Mouse (Mus musculus) embryonic facial prominence, embryonic 15.5 days (tissue): ENCODE measurements around the gene Derl3. TPM values are rescaled to one million over a fixed set of nuclear protein-coding genes. Genes with fewer than 3 reads are reported as not detected.

Source experiments
- ATAC-seq: fragments of 200-750 bp; cut with Nextera tagmentation; 2 replicates; pipeline ENCODE4 v1.8.0; 2017; ENCODE audit warnings: low read depth, moderate TSS enrichment; ENCODE audit not compliant: insufficient number of reproducible peaks, low FRiP score, low TSS enrichment
- H3K27ac ChIP-seq: fragments of 300-500 bp; sonication (generic); replicated peaks from 2 replicates; pipeline ENCODE4 v1.5.1; 2015; ENCODE audit warnings: mild to moderate bottlenecking, inconsistent platforms
- H3K27me3 ChIP-seq: fragments of 300-500 bp; sonication (generic); 2 replicates; pipeline ENCODE4 v1.6.1; 2015; ENCODE audit warnings: inconsistent platforms
- H3K36me3 ChIP-seq: fragments of 300-500 bp; sonication (generic); 2 replicates; pipeline ENCODE4 v1.6.1; 2015; ENCODE audit warnings: mild to moderate bottlenecking, inconsistent platforms
- H3K4me1 ChIP-seq: fragments of 300-500 bp; sonication (generic); 2 replicates; pipeline ENCODE4 v1.6.1; 2015; ENCODE audit warnings: inconsistent platforms
- H3K4me2 ChIP-seq: fragments of 300-500 bp; sonication (generic); replicated peaks from 2 replicates; pipeline ENCODE4 v1.6.1; 2015; ENCODE audit warnings: mild to moderate bottlenecking, inconsistent platforms
- H3K4me3 ChIP-seq: fragments of 300-500 bp; sonication (generic); replicated peaks from 2 replicates; pipeline ENCODE4 v1.5.1; 2015; ENCODE audit warnings: mild to moderate bottlenecking, inconsistent platforms
- H3K9ac ChIP-seq: fragments of 300-500 bp; sonication (generic); 2 replicates; pipeline ENCODE4 v1.6.1; 2015; ENCODE audit warnings: inconsistent platforms
- H3K9me3 ChIP-seq: fragments of 300-500 bp; sonication (generic); replicated peaks from 2 replicates; pipeline ENCODE4 v1.6.1; 2016; ENCODE audit warnings: inconsistent platforms
- WGBS: fragments of 180-500 bp; shearing (Covaris S2); methylation state at CpG from one replicate; pipeline ENCODE4 v1.1.7; 2015; 5-methylcytosine and 5-hydroxymethylcytosine counted together
- polyA plus RNA-seq: library from polyadenylated mRNA; unstranded; fragments of >200 nt; fragmentation: Nextera tagmentation; extraction: Ambion mirVana; gene quantifications from 2 replicates; pipeline ENCODE4 v1.2.1, GENCODE M21; 2015

The Derl3 gene
- polyA plus RNA-seq, 1 experiment from 2014 or later, result 2.0 TPM

GRCm38 (mm10) chr10:75894601-75895000 is 1.4 kb downstream of the Derl3 start:
- Histone ChIP-seq H3K4me1 (peaks cover 18% of the 10 kb centered on the region), H3K27ac (no peak overlapping the region), H3K4me3 (no peak overlapping the region), H3K27me3 (no peaks in the 10 kb centered on the region), H3K4me2 (no peak overlapping the region), H3K36me3 (peaks cover 39% of the 10 kb centered on the region), H3K9me3 (no peaks in the 10 kb centered on the region), H3K9ac (no peak overlapping the region)
- 54% methylated on average over 6 of the region's 6 CpGs for WGBS
- ATAC-seq, result no peak

- Histone ChIP-seq H3K4me3 (no peak overlapping the region), H3K36me3 (peaks cover 45% of the 10 kb centered on the region), H3K9me3 (no peaks in the 10 kb centered on the region), H3K4me2 (no peak overlapping the region), H3K27ac (no peak overlapping the region), H3K9ac (no peak overlapping the region), H3K27me3 (no peaks in the 10 kb centered on the region), H3K4me1 (peaks cover 18% of the 10 kb centered on the region)
- ATAC-seq, result no peak
- WGBS, result 92% methylated on average over 5 of the region's 5 CpGs
Measured at GRCm38 (mm10) chr10:75895730-75896129, 2.5 kb downstream of the Derl3 start.

GRCm38 (mm10) chr10:75896208-75896607 is 3.0 kb downstream of the Derl3 start:
- no peak overlapping the region for H3K9ac ChIP-seq
- H3K9me3 ChIP-seq, result no peaks in the 10 kb centered on the region
- no peak overlapping the region for H3K4me2 ChIP-seq
- H3K27ac ChIP-seq, result no peak overlapping the region
- no peak overlapping the region for H3K4me3 ChIP-seq
- no peak for ATAC-seq
- peaks cover 49% of the 10 kb centered on the region for H3K36me3 ChIP-seq
- peaks cover 18% of the 10 kb centered on the region for H3K4me1 ChIP-seq
- H3K27me3 ChIP-seq, result no peaks in the 10 kb centered on the region
- WGBS, result 88% methylated on average over 1 of the region's 1 CpGs

GRCm38 (mm10) chr10:75897373-75897772 is 4.2 kb downstream of the Derl3 start:
- Histone ChIP-seq H3K27me3 (no peaks in the 10 kb centered on the region), H3K9ac (no peak overlapping the region), H3K27ac (no peak overlapping the region), H3K4me3 (no peak overlapping the region), H3K4me2 (no peak overlapping the region), H3K36me3 (peaks cover 61% of the 10 kb centered on the region), H3K9me3 (no peaks in the 10 kb centered on the region), H3K4me1 (peaks cover 18% of the 10 kb centered on the region)
- 36% methylated on average over 6 of the region's 6 CpGs for WGBS
- no peak for ATAC-seq

GRCm38 (mm10) chr10:75898039-75898564 is 4.9 kb downstream of the Derl3 start:
- Histone ChIP-seq H3K9me3 (no peaks in the 10 kb centered on the region), H3K27me3 (no peaks in the 10 kb centered on the region), H3K36me3 (peaks cover 68% of the 10 kb centered on the region), H3K4me1 (peaks cover 13% of the 10 kb centered on the region), H3K9ac (no peak overlapping the region), H3K4me2 (no peak overlapping the region), H3K27ac (peak overlapping the region; percentile 60; the same call in 1 of the 2 replicates), H3K4me3 (no peak overlapping the region)
- ATAC-seq, result no peak
- WGBS, result 74% methylated on average over 6 of the region's 6 CpGs

- H3K9me3 ChIP-seq, result no peaks in the 10 kb centered on the region
- ATAC-seq, result peak; percentile 58
- 65% methylated on average over 3 of the region's 3 CpGs for WGBS
- peaks cover 6% of the 10 kb centered on the region; the same call in 1 of the 2 replicates for H3K4me1 ChIP-seq
- no peak overlapping the region for H3K4me2 ChIP-seq
- H3K36me3 ChIP-seq, result peaks cover 76% of the 10 kb centered on the region
- H3K27ac ChIP-seq, result peak overlapping the region; percentile 60; the same call in 1 of the 2 replicates
- no peaks in the 10 kb centered on the region for H3K27me3 ChIP-seq
- H3K9ac ChIP-seq, result no peak overlapping the region
- no peak overlapping the region for H3K4me3 ChIP-seq
Measured at GRCm38 (mm10) chr10:75898846-75899245, 5.6 kb downstream of the Derl3 start.

- no peak for ATAC-seq
- H3K27me3 ChIP-seq, result no peaks in the 10 kb centered on the region
- WGBS, result 87% methylated on average over 5 of the region's 5 CpGs
- no peaks in the 10 kb centered on the region for H3K4me1 ChIP-seq
- H3K4me3 ChIP-seq, result no peak overlapping the region
- H3K4me2 ChIP-seq, result no peak overlapping the region
- H3K9ac ChIP-seq, result no peak overlapping the region
- H3K9me3 ChIP-seq, result no peaks in the 10 kb centered on the region
- H3K36me3 ChIP-seq, result peaks cover 82% of the 10 kb centered on the region
- no peak overlapping the region for H3K27ac ChIP-seq
Measured at GRCm38 (mm10) chr10:75904391-75904790, 11.2 kb downstream of the Derl3 start.

- Histone ChIP-seq H3K27me3 (no peaks in the 10 kb centered on the region), H3K4me1 (no peaks in the 10 kb centered on the region), H3K27ac (no peak overlapping the region), H3K9ac (no peak overlapping the region), H3K9me3 (no peaks in the 10 kb centered on the region), H3K4me2 (no peak overlapping the region), H3K36me3 (peaks cover 89% of the 10 kb centered on the region), H3K4me3 (no peak overlapping the region)
- ATAC-seq, result no peak
- 76% methylated on average over 4 of the region's 4 CpGs for WGBS
Measured at GRCm38 (mm10) chr10:75906882-75907281, 13.7 kb downstream of the Derl3 start.

- Histone ChIP-seq H3K4me1 (peaks cover 11% of the 10 kb centered on the region), H3K9ac (no peak overlapping the region), H3K9me3 (no peaks in the 10 kb centered on the region), H3K27me3 (no peaks in the 10 kb centered on the region), H3K36me3 (peaks cover 78% of the 10 kb centered on the region), H3K4me3 (no peak overlapping the region), H3K4me2 (no peak overlapping the region), H3K27ac (no peak overlapping the region)
- WGBS, result 63% methylated on average over 2 of the region's 2 CpGs
- ATAC-seq, result no peak
Measured at GRCm38 (mm10) chr10:75910698-75911097, 17.5 kb downstream of the Derl3 start.

- peaks cover 33% of the 10 kb centered on the region for H3K4me1 ChIP-seq
- peak; percentile 78; the same call in 1 of the 2 replicates for ATAC-seq
- 35% methylated on average over 6 of the region's 6 CpGs for WGBS
- peak overlapping the region; percentile 65 for H3K27ac ChIP-seq
- H3K27me3 ChIP-seq, result no peaks in the 10 kb centered on the region
- H3K4me2 ChIP-seq, result no peak overlapping the region
- no peaks in the 10 kb centered on the region for H3K9me3 ChIP-seq
- H3K36me3 ChIP-seq, result peaks cover 70% of the 10 kb centered on the region
- H3K9ac ChIP-seq, result no peak overlapping the region
- no peak overlapping the region for H3K4me3 ChIP-seq
Measured at GRCm38 (mm10) chr10:75913013-75913589, 19.9 kb downstream of the Derl3 start.

- H3K27ac ChIP-seq, result 0 out of 2 replicates have a peak overlapping the region, but pooled peaks have one; percentile 25
- no peak for ATAC-seq
- no peaks in the 10 kb centered on the region for H3K9me3 ChIP-seq
- 75% methylated on average over 7 of the region's 7 CpGs for WGBS
- H3K9ac ChIP-seq, result no peak overlapping the region
- H3K4me3 ChIP-seq, result no peak overlapping the region
- H3K4me2 ChIP-seq, result no peak overlapping the region
- no peaks in the 10 kb centered on the region for H3K27me3 ChIP-seq
- H3K4me1 ChIP-seq, result peaks cover 53% of the 10 kb centered on the region
- H3K36me3 ChIP-seq, result peaks cover 52% of the 10 kb centered on the region
Measured at GRCm38 (mm10) chr10:75915557-75915956, 22.3 kb downstream of the Derl3 start.

GRCm38 (mm10) chr10:75916840-75917239 is 23.6 kb downstream of the Derl3 start:
- H3K27ac ChIP-seq, result peak overlapping the region; percentile 25; the same call in 1 of the 2 replicates
- H3K36me3 ChIP-seq, result peaks cover 40% of the 10 kb centered on the region
- no peak overlapping the region for H3K4me3 ChIP-seq
- H3K4me2 ChIP-seq, result no peak overlapping the region
- H3K4me1 ChIP-seq, result peaks cover 55% of the 10 kb centered on the region
- ATAC-seq, result no peak
- H3K27me3 ChIP-seq, result no peaks in the 10 kb centered on the region
- no peak overlapping the region for H3K9ac ChIP-seq
- WGBS, result 36% methylated on average over 8 of the region's 8 CpGs
- no peaks in the 10 kb centered on the region for H3K9me3 ChIP-seq
